Mouse (Mus musculus): ENCODE results near the gene Mgl2. TPM values are rescaled to one million over a fixed set of nuclear protein-coding genes. Genes with fewer than 3 reads are reported as not detected.

The Mgl2 gene
- total RNA-seq (2014; rRNA removed) = not detected in 2 replicates
- 1.1 and 1.6 TPM in 2 replicates for polyA plus RNA-seq (2015; fragmentation: Nextera tagmentation; extraction: Ambion mirVana)

- H3K9ac ChIP-seq (replicated peaks; ENCODE audit: low read length) = no peak within 1 kb of the TSS
- H3K36me3 ChIP-seq (ENCODE audit: insufficient read depth, low read length) = no peaks in the 10 kb centered on the region
- TF ChIP-seq CTCF (IDR thresholded peaks at IDR 0.05; ENCODE audit: low read depth) = no peak
- H3K4me1 ChIP-seq (ENCODE audit: insufficient read depth, low read length) = no peaks in the 10 kb centered on the region
- no peak within 1 kb of the TSS for H3K4me3 ChIP-seq (ENCODE audit: low read length)
- no peak within 1 kb of the TSS for H3K4me2 ChIP-seq (ENCODE audit: low read depth, low read length)
- H3K27ac ChIP-seq = no peak within 1 kb of the TSS
- ATAC-seq (no peak), DNase-seq (ENCODE audit: low spot score) (no peak)
- 67% methylated on average over 9 of the region's 9 CpGs for WGBS
- no peaks in the 10 kb centered on the region for H3K27me3 ChIP-seq (ENCODE audit: insufficient read depth, low read length)
- H3K9me3 ChIP-seq (ENCODE audit: low read length) = no peaks in the 10 kb centered on the region
Measured at GRCm38 (mm10) chr11:70129926-70130379, at the start of gene Mgl2. TSS of gene Mgl2 (plus strand) at chr11:70130329.

GRCm38 (mm10) chr11:70080803-70081590 lies 49.1 kb upstream of the Mgl2 start:
- Histone ChIP-seq H3K4me1 (ENCODE audit: insufficient read depth, low read length) (no peaks in the 10 kb centered on the region), H3K9me3 (ENCODE audit: low read length) (no peaks in the 10 kb centered on the region), H3K27ac (no peak overlapping the region), H3K27me3 (ENCODE audit: insufficient read depth, low read length) (no peaks in the 10 kb centered on the region), H3K9ac (replicated peaks; ENCODE audit: low read length) (no peak overlapping the region), H3K36me3 (ENCODE audit: insufficient read depth, low read length) (no peaks in the 10 kb centered on the region), H3K4me3 (ENCODE audit: low read length) (no peak overlapping the region), H3K4me2 (ENCODE audit: low read depth, low read length) (no peak overlapping the region)
- DNase-seq (ENCODE audit: low spot score) (no peak), ATAC-seq (no peak)
- no peak for TF ChIP-seq CTCF (IDR thresholded peaks at IDR 0.05; ENCODE audit: low read depth)
- 84% methylated on average over 15 of the region's 15 CpGs for WGBS

- Histone ChIP-seq H3K4me3 (ENCODE audit: low read length) (no peak overlapping the region), H3K4me2 (ENCODE audit: low read depth, low read length) (no peak overlapping the region), H3K9me3 (ENCODE audit: low read length) (no peaks in the 10 kb centered on the region), H3K36me3 (ENCODE audit: insufficient read depth, low read length) (no peaks in the 10 kb centered on the region), H3K27ac (no peak overlapping the region), H3K27me3 (ENCODE audit: insufficient read depth, low read length) (no peaks in the 10 kb centered on the region), H3K9ac (replicated peaks; ENCODE audit: low read length) (no peak overlapping the region), H3K4me1 (ENCODE audit: insufficient read depth, low read length) (no peaks in the 10 kb centered on the region)
- 84% methylated on average over 8 of the region's 8 CpGs for WGBS
- DNase-seq (ENCODE audit: low spot score) (no peak), ATAC-seq (no peak)
- no peak for TF ChIP-seq CTCF (IDR thresholded peaks at IDR 0.05; ENCODE audit: low read depth)
Measured at GRCm38 (mm10) chr11:70084563-70084962, 45.6 kb upstream of the Mgl2 start.

GRCm38 (mm10) chr11:70091986-70092783 lies 37.9 kb upstream of the Mgl2 start, which contains the start of gene Asgr2:
TSS of gene Asgr2 (plus strand) at chr11:70092644.
- no peak for TF ChIP-seq CTCF (IDR thresholded peaks at IDR 0.05; ENCODE audit: low read depth)
- Histone ChIP-seq H3K27me3 (ENCODE audit: insufficient read depth, low read length) (no peaks in the 10 kb centered on the region), H3K36me3 (ENCODE audit: insufficient read depth, low read length) (no peaks in the 10 kb centered on the region), H3K4me2 (ENCODE audit: low read depth, low read length) (no peak within 1 kb of the TSS), H3K9ac (replicated peaks; ENCODE audit: low read length) (no peak within 1 kb of the TSS), H3K9me3 (ENCODE audit: low read length) (no peaks in the 10 kb centered on the region), H3K27ac (no peak within 1 kb of the TSS), H3K4me3 (ENCODE audit: low read length) (no peak within 1 kb of the TSS), H3K4me1 (ENCODE audit: insufficient read depth, low read length) (no peaks in the 10 kb centered on the region)
- 75% methylated on average over 12 of the region's 12 CpGs for WGBS
- DNase-seq (ENCODE audit: low spot score) = no peak
- no peak for ATAC-seq

- Histone ChIP-seq H3K4me3 (ENCODE audit: low read length) (no peak overlapping the region), H3K4me2 (ENCODE audit: low read depth, low read length) (no peak overlapping the region), H3K36me3 (ENCODE audit: insufficient read depth, low read length) (no peaks in the 10 kb centered on the region), H3K27me3 (ENCODE audit: insufficient read depth, low read length) (no peaks in the 10 kb centered on the region), H3K9me3 (ENCODE audit: low read length) (no peaks in the 10 kb centered on the region), H3K9ac (replicated peaks; ENCODE audit: low read length) (no peak overlapping the region), H3K4me1 (ENCODE audit: insufficient read depth, low read length) (no peaks in the 10 kb centered on the region), H3K27ac (no peak overlapping the region)
- DNase-seq (ENCODE audit: low spot score) (no peak), ATAC-seq (no peak)
- 71% methylated on average over 11 of the region's 11 CpGs for WGBS
- TF ChIP-seq CTCF (IDR thresholded peaks at IDR 0.05; ENCODE audit: low read depth) = no peak
Measured at GRCm38 (mm10) chr11:70097396-70097795, 32.7 kb upstream of the Mgl2 start.

- no peaks in the 10 kb centered on the region for H3K9me3 ChIP-seq (ENCODE audit: low read length)
- H3K9ac ChIP-seq (replicated peaks; ENCODE audit: low read length) = no peak overlapping the region
- WGBS = 88% methylated on average over 2 of the region's 2 CpGs
- H3K27ac ChIP-seq = no peak overlapping the region
- no peak overlapping the region for H3K4me2 ChIP-seq (ENCODE audit: low read depth, low read length)
- DNase-seq (ENCODE audit: low spot score) (no peak), ATAC-seq (no peak)
- H3K4me3 ChIP-seq (ENCODE audit: low read length) = no peak overlapping the region
- no peak for TF ChIP-seq CTCF (IDR thresholded peaks at IDR 0.05; ENCODE audit: low read depth)
- no peaks in the 10 kb centered on the region for H3K36me3 ChIP-seq (ENCODE audit: insufficient read depth, low read length)
- no peaks in the 10 kb centered on the region for H3K4me1 ChIP-seq (ENCODE audit: insufficient read depth, low read length)
- no peaks in the 10 kb centered on the region for H3K27me3 ChIP-seq (ENCODE audit: insufficient read depth, low read length)
Measured at GRCm38 (mm10) chr11:70099102-70099501, 31.0 kb upstream of the Mgl2 start.

Data from hindbrain, postnatal 0 days (tissue).